Mouse (Mus musculus): Measurements from ENCODE around the gene Ahctf1. TPM values are rescaled to one million over a fixed set of nuclear protein-coding genes. Genes with fewer than 3 reads are reported as not detected.

Ahctf1 gene
- polyA plus RNA-seq, 1 experiment from 2014 or later, result 15.3 TPM

DNA sequence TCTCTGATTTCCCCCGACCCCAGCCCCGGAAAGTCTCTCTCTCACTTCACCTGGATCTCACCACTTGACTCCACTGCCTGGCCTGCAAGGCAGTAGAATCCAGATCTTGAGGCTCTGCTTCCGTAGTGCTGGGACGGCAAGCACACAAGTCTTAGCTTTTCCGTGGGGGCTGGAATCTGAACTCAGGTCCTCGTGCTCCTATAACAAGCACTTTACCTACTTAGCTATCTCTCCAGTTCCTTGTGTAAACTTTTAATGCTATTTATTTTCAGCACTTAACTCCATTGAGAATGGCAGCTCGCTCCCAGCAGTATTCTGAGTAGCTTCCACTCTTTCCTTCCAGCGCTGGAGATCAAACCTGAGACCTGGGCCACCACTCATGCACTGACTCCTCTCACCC is 26.6 kb downstream of the Ahctf1 start:
- ATAC-seq, result no peak
- H3K36me3 ChIP-seq (ENCODE audit: control insufficient read depth, insufficient read depth, low read length), result peaks cover 37% of the 10 kb centered on the region
- WGBS, result 94% methylated on average over 8 of the region's 8 CpGs

DNA sequence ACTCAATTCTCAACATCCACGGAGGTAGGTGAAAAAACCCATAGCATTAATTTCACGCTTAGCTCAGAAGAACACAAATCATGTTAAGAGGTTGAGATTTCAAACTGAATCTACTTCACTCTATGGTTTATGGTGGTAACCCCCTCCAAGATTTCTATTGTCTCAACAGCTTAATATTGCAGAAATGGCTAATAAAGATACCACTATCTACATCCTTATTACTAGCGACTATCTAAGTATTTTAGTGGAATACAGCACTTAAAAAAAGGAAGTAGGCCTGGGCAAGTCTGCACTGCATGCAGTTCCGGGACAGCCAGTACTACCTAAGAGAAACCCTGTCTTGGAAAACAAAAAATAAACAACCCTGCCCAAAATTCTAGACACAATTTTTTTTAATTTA is 42.9 kb downstream of the Ahctf1 start:
- no peaks in the 10 kb centered on the region for H3K27me3 ChIP-seq (ENCODE audit: control insufficient read depth, insufficient read depth, low read depth, low read length)
- H3K4me2 ChIP-seq (ENCODE audit: low read length), result no peak overlapping the region
- H3K27ac ChIP-seq (ENCODE audit: low read length), result no peak overlapping the region
- H3K36me3 ChIP-seq (ENCODE audit: control insufficient read depth, insufficient read depth, low read length), result peaks cover 37% of the 10 kb centered on the region
- no peaks in the 10 kb centered on the region for H3K4me1 ChIP-seq (ENCODE audit: control insufficient read depth, insufficient read depth, low read length)
- no peaks in the 10 kb centered on the region for H3K9me3 ChIP-seq (replicated peaks; ENCODE audit: control insufficient read depth, low read length, poor library complexity, severe bottlenecking)
- no peak for ATAC-seq
- 92% methylated on average over 4 of the region's 4 CpGs for WGBS
- H3K9ac ChIP-seq (ENCODE audit: low read depth, low read length), result no peak overlapping the region
- no peak overlapping the region for H3K4me3 ChIP-seq (ENCODE audit: low read depth, low read length)

More for the DNA sequence above, 26.6 kb downstream of the Ahctf1 start:
- Histone ChIP-seq H3K4me3 (ENCODE audit: low read depth, low read length) (no peak overlapping the region), H3K27me3 (ENCODE audit: control insufficient read depth, insufficient read depth, low read depth, low read length) (no peaks in the 10 kb centered on the region), H3K9ac (ENCODE audit: low read depth, low read length) (no peak overlapping the region), H3K4me2 (ENCODE audit: low read length) (no peak overlapping the region), H3K27ac (ENCODE audit: low read length) (no peak overlapping the region), H3K9me3 (replicated peaks; ENCODE audit: control insufficient read depth, low read length, poor library complexity, severe bottlenecking) (no peaks in the 10 kb centered on the region), H3K4me1 (ENCODE audit: control insufficient read depth, insufficient read depth, low read length) (no peaks in the 10 kb centered on the region)

DNA sequence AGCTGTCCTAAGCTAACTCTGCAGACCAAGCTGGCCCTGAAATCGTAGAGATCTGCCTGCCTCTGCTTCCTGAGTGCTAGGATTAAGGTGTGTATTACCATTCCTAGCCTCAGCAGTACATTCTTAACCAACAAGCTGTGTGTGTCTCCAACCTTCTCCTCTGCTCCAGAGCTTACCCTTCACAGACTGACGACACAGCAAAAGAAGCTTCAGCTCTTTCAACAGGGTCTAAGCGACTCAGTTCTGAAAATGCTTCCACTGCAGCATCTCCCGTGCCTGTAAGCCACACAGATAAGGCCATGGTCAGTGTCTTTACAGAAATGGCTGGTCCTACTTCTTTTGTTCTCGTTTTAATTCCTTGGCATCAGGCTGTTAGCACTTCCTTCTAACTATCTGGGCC is 43.4 kb downstream of the Ahctf1 start:
- H3K36me3 ChIP-seq (ENCODE audit: control insufficient read depth, insufficient read depth, low read length), result peaks cover 37% of the 10 kb centered on the region
- H3K27me3 ChIP-seq (ENCODE audit: control insufficient read depth, insufficient read depth, low read depth, low read length), result no peaks in the 10 kb centered on the region
- H3K4me3 ChIP-seq (ENCODE audit: low read depth, low read length), result no peak overlapping the region
- ATAC-seq, result no peak
- 98% methylated on average over 5 of the region's 5 CpGs for WGBS
- H3K4me1 ChIP-seq (ENCODE audit: control insufficient read depth, insufficient read depth, low read length), result no peaks in the 10 kb centered on the region
- H3K4me2 ChIP-seq (ENCODE audit: low read length), result no peak overlapping the region
- H3K27ac ChIP-seq (ENCODE audit: low read length), result no peak overlapping the region
- H3K9me3 ChIP-seq (replicated peaks; ENCODE audit: control insufficient read depth, low read length, poor library complexity, severe bottlenecking), result no peaks in the 10 kb centered on the region
- H3K9ac ChIP-seq (ENCODE audit: low read depth, low read length), result no peak overlapping the region

DNA sequence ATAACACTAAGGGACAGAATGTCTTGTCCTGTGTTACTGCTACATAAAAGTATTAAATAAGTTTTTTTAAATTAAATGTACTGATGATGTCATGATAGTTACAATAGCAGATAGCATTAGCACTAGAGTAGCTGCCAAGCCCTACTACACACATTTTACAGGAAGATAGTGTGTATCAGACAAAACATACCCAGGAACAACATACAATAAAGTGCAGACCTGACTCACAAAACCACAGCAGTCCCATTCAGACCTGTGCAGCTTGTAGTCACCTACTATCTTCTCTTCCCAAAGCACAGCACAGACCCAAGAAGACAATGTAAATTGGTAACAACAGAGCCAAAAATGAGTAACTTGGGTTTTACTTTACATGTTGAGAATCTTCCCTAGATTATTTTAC is 47.0 kb downstream of the Ahctf1 start:
- no peak overlapping the region for H3K4me2 ChIP-seq (ENCODE audit: low read length)
- no peak overlapping the region for H3K27ac ChIP-seq (ENCODE audit: low read length)
- ATAC-seq, result no peak
- no peaks in the 10 kb centered on the region for H3K4me1 ChIP-seq (ENCODE audit: control insufficient read depth, insufficient read depth, low read length)
- H3K36me3 ChIP-seq (ENCODE audit: control insufficient read depth, insufficient read depth, low read length), result peaks cover 42% of the 10 kb centered on the region
- H3K27me3 ChIP-seq (ENCODE audit: control insufficient read depth, insufficient read depth, low read depth, low read length), result no peaks in the 10 kb centered on the region
- no peak overlapping the region for H3K9ac ChIP-seq (ENCODE audit: low read depth, low read length)
- H3K4me3 ChIP-seq (ENCODE audit: low read depth, low read length), result no peak overlapping the region
- no peaks in the 10 kb centered on the region for H3K9me3 ChIP-seq (replicated peaks; ENCODE audit: control insufficient read depth, low read length, poor library complexity, severe bottlenecking)

DNA sequence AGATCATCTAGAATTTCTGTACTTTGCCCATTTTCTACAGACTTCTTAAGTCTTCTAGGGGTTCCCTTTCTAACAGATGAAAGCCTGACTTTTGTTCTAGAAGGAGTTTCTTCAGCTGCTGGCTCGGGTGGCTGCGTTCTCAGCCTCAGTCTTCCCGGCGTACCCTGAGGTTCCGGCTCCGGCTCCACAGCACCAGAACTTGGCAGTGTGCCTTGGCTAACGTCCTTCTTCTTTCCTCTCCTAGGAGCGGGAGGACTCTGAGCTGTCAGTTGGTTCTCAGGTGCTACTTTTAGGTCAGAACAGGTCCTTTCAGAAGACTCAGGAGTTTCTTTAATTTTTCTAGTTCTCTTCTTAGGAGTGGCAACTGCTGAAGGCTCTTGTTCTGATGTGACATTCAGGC is 50.5 kb downstream of the Ahctf1 start:
- H3K4me1 ChIP-seq (ENCODE audit: control insufficient read depth, insufficient read depth, low read length), result no peaks in the 10 kb centered on the region
- H3K9me3 ChIP-seq (replicated peaks; ENCODE audit: control insufficient read depth, low read length, poor library complexity, severe bottlenecking), result no peaks in the 10 kb centered on the region
- no peak for ATAC-seq
- WGBS, result 96% methylated on average over 8 of the region's 8 CpGs
- H3K4me2 ChIP-seq (ENCODE audit: low read length), result no peak overlapping the region
- H3K27me3 ChIP-seq (ENCODE audit: control insufficient read depth, insufficient read depth, low read depth, low read length), result no peaks in the 10 kb centered on the region
- peaks cover 38% of the 10 kb centered on the region for H3K36me3 ChIP-seq (ENCODE audit: control insufficient read depth, insufficient read depth, low read length)
- H3K4me3 ChIP-seq (ENCODE audit: low read depth, low read length), result no peak overlapping the region
- no peak overlapping the region for H3K9ac ChIP-seq (ENCODE audit: low read depth, low read length)
- H3K27ac ChIP-seq (ENCODE audit: low read length), result no peak overlapping the region

DNA sequence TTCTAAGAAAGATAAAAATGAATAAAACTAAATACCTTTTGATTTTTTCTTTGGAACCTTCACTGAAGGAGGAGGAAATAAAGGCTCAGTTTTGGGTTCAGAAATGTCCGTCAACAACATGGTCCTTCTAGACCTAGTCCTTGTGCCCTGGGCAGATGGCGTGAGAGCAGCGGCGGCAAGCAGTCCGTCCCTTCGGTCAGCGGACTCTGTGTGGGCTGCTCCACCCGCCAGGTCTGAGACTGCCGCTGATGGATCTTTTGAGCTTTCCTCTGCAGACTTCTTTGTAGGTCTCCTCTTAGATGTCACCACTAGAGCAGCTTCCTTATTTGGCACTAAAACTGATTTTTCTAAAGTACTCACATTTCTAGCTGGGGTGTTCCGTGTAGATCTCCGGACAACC is 51.2 kb downstream of the Ahctf1 start:
- no peak overlapping the region for H3K4me3 ChIP-seq (ENCODE audit: low read depth, low read length)
- no peaks in the 10 kb centered on the region for H3K27me3 ChIP-seq (ENCODE audit: control insufficient read depth, insufficient read depth, low read depth, low read length)
- no peak overlapping the region for H3K4me2 ChIP-seq (ENCODE audit: low read length)
- ATAC-seq, result no peak
- 95% methylated on average over 11 of the region's 11 CpGs for WGBS
- H3K9ac ChIP-seq (ENCODE audit: low read depth, low read length), result no peak overlapping the region
- no peak overlapping the region for H3K27ac ChIP-seq (ENCODE audit: low read length)
- H3K36me3 ChIP-seq (ENCODE audit: control insufficient read depth, insufficient read depth, low read length), result peaks cover 38% of the 10 kb centered on the region
- no peaks in the 10 kb centered on the region for H3K9me3 ChIP-seq (replicated peaks; ENCODE audit: control insufficient read depth, low read length, poor library complexity, severe bottlenecking)
- H3K4me1 ChIP-seq (ENCODE audit: control insufficient read depth, insufficient read depth, low read length), result no peaks in the 10 kb centered on the region

DNA sequence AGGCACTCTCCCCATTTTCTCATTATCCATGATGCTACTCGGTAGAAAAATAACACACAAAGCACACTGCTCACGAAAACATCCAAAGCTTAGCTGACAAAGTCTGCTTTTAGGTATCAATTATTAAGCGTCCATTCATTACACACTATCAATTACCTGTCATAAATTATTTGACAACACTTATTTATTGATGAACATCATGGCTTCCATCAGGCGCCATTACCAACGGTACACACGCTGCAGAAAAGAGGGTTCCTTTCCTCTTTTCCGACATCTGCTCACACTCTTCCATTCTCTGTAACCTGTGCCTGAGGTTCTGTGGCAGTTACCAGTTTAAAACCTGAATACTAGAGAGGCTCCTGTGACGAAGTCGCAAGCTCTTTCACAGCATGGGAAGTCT is 58.3 kb downstream of the Ahctf1 start, which contains the start of gene Kif28:
Gene Kif28, minus strand, starts transcription at position 101 of the 400 bp plus-strand sequence.
- no peak within 1 kb of the TSS for H3K4me2 ChIP-seq (ENCODE audit: low read length)
- H3K27ac ChIP-seq (ENCODE audit: low read length), result no peak within 1 kb of the TSS
- no peak for ATAC-seq
- H3K36me3 ChIP-seq (ENCODE audit: control insufficient read depth, insufficient read depth, low read length), result peaks cover 17% of the 10 kb centered on the region
- no peak within 1 kb of the TSS for H3K4me3 ChIP-seq (ENCODE audit: low read depth, low read length)
- no peaks in the 10 kb centered on the region for H3K4me1 ChIP-seq (ENCODE audit: control insufficient read depth, insufficient read depth, low read length)
- H3K9ac ChIP-seq (ENCODE audit: low read depth, low read length), result no peak within 1 kb of the TSS
- H3K27me3 ChIP-seq (ENCODE audit: control insufficient read depth, insufficient read depth, low read depth, low read length), result no peaks in the 10 kb centered on the region
- WGBS, result 96% methylated on average over 9 of the region's 9 CpGs
- H3K9me3 ChIP-seq (replicated peaks; ENCODE audit: control insufficient read depth, low read length, poor library complexity, severe bottlenecking), result no peaks in the 10 kb centered on the region

DNA sequence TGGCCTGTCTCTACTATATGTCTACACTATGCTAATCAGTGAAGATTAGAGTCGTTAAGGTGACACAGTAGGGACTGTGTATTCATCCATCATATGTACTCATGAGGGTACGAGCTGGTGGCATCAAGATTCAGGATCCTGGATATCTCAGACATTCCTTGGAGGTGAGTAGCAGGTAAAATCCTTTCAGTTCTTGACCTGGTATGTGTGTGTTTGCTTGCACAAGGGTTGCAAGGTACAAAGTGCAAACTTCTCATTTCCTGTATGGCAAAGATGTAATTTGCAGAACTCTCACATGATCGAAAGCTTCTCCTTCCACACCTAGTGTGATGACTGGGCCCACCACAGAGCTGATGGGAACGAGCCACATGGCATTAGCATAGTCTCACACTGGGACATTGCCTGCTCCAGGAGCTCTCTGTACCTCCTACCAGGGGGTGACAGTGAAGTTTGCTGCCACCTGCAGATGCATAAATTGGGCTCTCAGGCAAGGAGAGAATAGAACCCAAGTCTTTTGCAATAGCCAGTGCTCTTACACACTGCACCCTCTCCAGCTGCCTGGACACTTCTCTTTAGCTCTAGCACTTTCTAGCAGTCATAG is 59.8 kb downstream of the Ahctf1 start:
- Histone ChIP-seq H3K27me3 (ENCODE audit: control insufficient read depth, insufficient read depth, low read depth, low read length) (no peaks in the 10 kb centered on the region), H3K9me3 (replicated peaks; ENCODE audit: control insufficient read depth, low read length, poor library complexity, severe bottlenecking) (no peaks in the 10 kb centered on the region), H3K27ac (ENCODE audit: low read length) (no peak overlapping the region), H3K4me3 (ENCODE audit: low read depth, low read length) (no peak overlapping the region), H3K9ac (ENCODE audit: low read depth, low read length) (no peak overlapping the region), H3K36me3 (ENCODE audit: control insufficient read depth, insufficient read depth, low read length) (peaks cover 17% of the 10 kb centered on the region), H3K4me2 (ENCODE audit: low read length) (no peak overlapping the region), H3K4me1 (ENCODE audit: control insufficient read depth, insufficient read depth, low read length) (no peaks in the 10 kb centered on the region)
- ATAC-seq, result no peak
- WGBS, result 90% methylated on average over 4 of the region's 4 CpGs

DNA sequence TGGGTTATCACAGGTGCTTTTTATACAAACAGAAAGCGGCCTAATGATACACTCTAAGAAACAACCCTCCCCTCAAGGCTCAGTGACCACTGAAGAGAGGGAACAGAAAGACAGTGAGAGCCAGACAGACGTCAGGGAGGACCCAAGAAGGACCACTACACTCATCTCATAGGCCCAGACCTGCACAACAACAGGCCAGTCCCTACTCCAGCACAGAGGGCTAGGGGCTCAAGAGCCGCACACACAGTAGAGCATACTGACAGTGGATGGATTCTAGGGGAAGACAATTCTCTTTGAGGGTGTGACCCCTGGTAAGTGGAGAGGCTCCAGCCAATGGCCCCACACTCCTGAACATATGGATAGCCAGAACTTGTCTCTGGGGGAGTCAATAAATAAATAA is 67.0 kb downstream of the Ahctf1 start:
- Histone ChIP-seq H3K9me3 (replicated peaks; ENCODE audit: control insufficient read depth, low read length, poor library complexity, severe bottlenecking) (no peaks in the 10 kb centered on the region), H3K4me3 (ENCODE audit: low read depth, low read length) (no peak overlapping the region), H3K27me3 (ENCODE audit: control insufficient read depth, insufficient read depth, low read depth, low read length) (no peaks in the 10 kb centered on the region), H3K36me3 (ENCODE audit: control insufficient read depth, insufficient read depth, low read length) (no peaks in the 10 kb centered on the region), H3K4me2 (ENCODE audit: low read length) (no peak overlapping the region), H3K27ac (ENCODE audit: low read length) (no peak overlapping the region), H3K4me1 (ENCODE audit: control insufficient read depth, insufficient read depth, low read length) (no peaks in the 10 kb centered on the region), H3K9ac (ENCODE audit: low read depth, low read length) (no peak overlapping the region)
- no peak for ATAC-seq
- WGBS, result 80% methylated on average over 3 of the region's 3 CpGs
